Mouse (Mus musculus): ENCODE results near the gene Add2.

Gene Add2

DNA sequence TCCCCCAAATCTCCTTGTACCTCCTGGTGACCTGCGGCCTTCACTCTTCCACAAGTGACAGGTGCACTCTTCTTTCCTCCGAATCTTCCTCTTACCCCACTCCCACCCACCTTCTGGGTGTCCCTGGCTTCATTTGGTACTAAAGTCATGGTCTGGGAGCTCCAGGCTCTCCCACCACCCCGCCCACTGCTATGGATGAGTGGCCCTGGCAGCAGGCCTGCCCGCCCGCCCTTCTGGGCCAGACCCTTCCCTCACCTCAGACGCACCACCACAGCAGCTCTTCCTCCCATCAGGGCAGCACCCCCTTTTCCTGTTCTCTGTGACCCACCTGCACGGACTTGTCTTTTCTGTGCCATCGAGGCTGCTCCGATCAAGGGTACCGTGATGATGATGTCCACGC lies 19.0 kb downstream of the Add2 start:
- DNase-seq (ENCODE audit: extremely low read depth, low read depth, low spot score) = no peak

- DNase-seq (ENCODE audit: extremely low read depth, low read depth, low spot score) = no peak
These were observed 20.0 kb downstream of the Add2 start for GRCm38 (mm10) chr6:86048509-86048908.

DNA sequence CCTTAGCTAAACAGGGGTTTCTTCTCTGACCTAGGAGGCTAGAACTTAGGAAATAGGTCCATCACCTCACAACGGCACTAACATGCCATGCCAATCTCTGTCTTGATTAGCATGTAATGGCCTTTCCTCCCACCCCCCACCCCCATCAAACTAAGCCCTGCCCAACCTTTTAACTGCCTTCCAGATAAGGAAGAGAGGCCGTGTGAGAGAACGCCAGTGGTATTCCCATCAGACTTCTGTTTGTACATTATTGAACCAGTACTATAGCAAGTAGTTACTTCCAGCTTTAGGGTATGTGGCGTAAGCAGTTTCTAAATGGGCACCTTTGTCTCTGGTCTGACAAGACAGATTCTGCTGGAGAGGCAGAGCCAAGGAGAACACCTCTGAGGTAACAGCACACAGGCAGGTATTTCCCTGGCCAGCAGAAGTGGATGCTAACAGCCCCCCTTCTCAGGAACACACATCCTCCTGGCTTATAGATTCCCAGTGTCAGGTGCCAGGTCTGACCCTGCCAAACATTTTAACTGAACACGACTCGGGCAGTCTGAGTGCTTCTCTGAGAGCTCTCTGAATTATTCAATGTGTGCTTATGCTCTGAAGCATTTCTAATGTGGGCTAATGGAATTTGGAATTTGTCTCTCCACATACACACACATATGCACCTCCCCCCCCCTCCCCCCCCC lies 22.2 kb downstream of the Add2 start:
- peak; percentile 5 for DNase-seq (ENCODE audit: extremely low read depth, low read depth, low spot score)

- DNase-seq (ENCODE audit: extremely low read depth, low read depth, low spot score) = no peak
These were observed 23.6 kb downstream of the Add2 start for GRCm38 (mm10) chr6:86052032-86052459.

- DNase-seq (ENCODE audit: extremely low read depth, low read depth, low spot score) = no peak
These were observed 24.1 kb downstream of the Add2 start for GRCm38 (mm10) chr6:86052556-86052955.

DNA sequence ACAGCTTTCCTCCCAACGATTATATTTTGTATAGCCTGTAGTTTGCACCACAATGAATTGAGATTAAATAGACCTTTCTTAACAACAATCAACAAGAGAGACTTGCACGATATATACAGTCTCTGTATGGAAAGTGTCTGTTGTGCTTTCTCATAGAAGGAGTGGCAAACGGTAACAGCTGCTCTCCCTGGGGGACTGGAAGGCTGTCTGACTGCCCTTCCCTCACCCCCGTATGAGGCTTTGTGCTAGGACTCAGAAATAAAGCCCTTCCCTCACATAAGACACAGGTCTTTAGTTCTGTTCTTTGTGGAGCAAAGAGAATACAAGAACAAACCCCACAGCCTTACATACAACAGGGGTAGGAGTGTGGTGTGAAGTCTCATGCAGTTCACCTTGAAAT lies 24.6 kb downstream of the Add2 start:
- no peak for DNase-seq (ENCODE audit: extremely low read depth, low read depth, low spot score)

DNA sequence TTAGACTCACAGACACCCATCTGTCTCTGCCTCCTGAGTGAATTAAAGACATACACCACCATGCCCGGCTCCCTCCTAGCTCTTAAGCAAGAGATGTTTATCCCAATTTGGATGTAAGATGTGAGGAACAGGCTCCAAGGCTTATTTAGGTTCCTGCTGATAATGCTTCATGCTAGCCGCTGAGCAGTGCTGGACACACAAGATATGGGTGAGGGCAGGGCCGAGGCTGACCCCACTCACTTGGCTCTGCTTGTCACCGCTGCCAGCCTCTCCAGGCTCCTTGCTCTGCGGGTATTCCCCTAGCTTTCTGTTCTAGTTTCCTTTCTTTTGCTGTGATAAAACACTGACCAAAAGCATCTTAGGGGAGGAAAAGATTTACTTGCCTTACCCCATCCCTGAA lies 25.1 kb downstream of the Add2 start:
- DNase-seq (ENCODE audit: extremely low read depth, low read depth, low spot score) = no peak

GRCm38 (mm10) chr6:86058475-86058874 lies 30.0 kb downstream of the Add2 start:
- DNase-seq (ENCODE audit: extremely low read depth, low read depth, low spot score) = no peak

GRCm38 (mm10) chr6:86059151-86059853 lies 30.8 kb downstream of the Add2 start:
- DNase-seq (ENCODE audit: extremely low read depth, low read depth, low spot score) = no peak

GRCm38 (mm10) chr6:86060170-86060569 lies 31.7 kb downstream of the Add2 start:
- no peak for DNase-seq (ENCODE audit: extremely low read depth, low read depth, low spot score)

GRCm38 (mm10) chr6:86062226-86062625 lies 33.7 kb downstream of the Add2 start:
- no peak for DNase-seq (ENCODE audit: extremely low read depth, low read depth, low spot score)

DNA sequence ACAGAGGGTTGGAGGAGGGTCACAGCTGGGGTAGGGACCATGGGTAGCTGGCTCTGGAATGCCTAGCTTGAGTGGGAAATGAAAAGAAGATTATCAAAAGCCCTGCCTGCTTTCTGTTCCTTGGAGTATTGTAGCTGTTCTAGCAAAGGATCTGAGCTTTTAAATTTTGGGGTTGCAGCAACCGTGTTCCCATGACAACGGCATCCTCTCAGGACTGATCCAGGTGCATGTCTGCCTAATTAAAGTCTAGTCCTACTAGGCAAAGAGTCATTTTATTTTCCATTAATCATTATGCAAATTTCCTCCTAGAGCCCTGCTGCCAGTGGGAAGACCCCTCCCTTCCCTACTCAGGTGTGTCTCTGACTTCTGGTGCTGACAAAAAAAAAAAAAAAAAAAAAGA lies 34.2 kb downstream of the Add2 start:
- no peak for DNase-seq (ENCODE audit: extremely low read depth, low read depth, low spot score)

DNA sequence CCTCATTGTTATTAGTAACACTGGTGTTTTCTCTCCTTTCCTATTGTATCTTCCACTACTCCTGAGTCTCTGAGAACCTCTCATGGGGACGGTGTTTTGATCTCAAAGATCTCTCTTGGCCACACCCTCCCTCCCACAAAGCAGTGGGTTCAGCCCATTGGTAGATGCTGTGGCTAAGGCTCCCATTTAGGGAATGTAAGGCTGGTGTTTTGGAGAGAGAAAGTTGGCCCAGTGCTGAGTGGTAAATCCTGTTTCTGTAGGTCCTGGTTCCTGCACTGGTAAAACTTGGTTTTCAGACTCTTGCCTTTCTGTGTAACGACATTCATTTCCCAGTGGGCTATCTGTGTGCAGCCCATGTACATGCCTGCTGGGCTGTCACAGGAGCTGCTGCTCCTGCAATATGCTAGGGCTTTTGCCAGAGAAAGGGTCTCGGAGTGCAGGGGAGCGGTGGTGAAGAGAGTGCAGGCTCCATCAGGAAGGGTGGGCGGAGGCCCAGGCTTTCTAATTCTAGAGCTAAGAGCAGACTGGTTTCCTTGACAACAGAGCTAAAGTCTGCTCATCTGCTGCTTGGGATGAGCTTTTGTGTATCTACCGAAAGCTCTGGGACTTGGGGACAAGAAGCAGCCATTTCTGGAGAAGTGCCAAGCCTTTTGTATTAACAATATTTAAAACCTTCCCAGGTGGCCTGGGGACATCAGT lies 36.0 kb downstream of the Add2 start:
- no peak for DNase-seq (ENCODE audit: extremely low read depth, low read depth, low spot score)

DNA sequence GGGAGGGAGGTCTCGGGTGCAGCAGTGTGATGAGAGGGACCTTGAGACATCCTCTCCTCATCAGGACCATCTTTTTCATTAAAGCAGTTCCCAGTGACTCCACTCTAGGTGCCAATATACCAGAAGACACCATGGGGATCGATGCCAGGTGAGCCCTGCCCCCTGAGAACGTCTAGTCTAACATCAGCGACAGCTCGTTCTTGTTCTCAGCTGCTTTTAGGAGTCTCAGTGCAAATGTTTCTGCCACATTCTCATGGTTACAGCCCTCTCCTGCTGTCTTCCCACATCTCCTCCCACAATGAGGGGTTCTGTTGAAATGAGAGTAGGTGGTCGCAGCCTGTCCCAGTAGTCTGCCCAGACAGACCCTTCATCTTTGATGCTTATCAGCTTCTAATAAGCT lies 38.2 kb downstream of the Add2 start:
- DNase-seq (ENCODE audit: extremely low read depth, low read depth, low spot score) = no peak

GRCm38 (mm10) chr6:86067145-86067544 lies 38.7 kb downstream of the Add2 start:
- no peak for DNase-seq (ENCODE audit: extremely low read depth, low read depth, low spot score)

DNA sequence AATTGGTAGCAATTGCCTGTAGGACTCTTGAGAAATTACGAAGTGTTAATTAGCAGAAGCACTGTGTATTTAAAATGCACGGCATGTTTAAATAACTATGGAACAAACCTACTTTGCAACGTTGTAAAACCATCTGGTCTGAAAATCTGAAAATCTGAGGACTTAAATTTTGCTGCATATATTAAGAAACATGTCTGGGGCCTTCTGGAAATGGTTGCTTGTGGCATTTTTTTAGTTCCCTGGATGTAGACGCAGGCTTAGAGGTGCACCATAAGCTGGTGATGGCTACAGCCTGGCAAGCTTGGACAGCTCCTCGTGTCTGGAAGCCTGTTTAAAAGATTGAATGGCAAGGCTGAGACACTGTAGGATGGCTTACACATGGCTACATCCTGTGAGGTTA lies 40.5 kb downstream of the Add2 start:
- no peak for DNase-seq (ENCODE audit: extremely low read depth, low read depth, low spot score)

GRCm38 (mm10) chr6:86069856-86070255 lies 41.4 kb downstream of the Add2 start:
- no peak for DNase-seq (ENCODE audit: extremely low read depth, low read depth, low spot score)

- DNase-seq (ENCODE audit: extremely low read depth, low read depth, low spot score) = no peak
These were observed 41.8 kb downstream of the Add2 start for GRCm38 (mm10) chr6:86070277-86070676.

GRCm38 (mm10) chr6:86073882-86074281 lies 45.4 kb downstream of the Add2 start:
- DNase-seq (ENCODE audit: extremely low read depth, low read depth, low spot score) = no peak

GRCm38 (mm10) chr6:86074538-86075204 lies 46.2 kb downstream of the Add2 start:
- DNase-seq (ENCODE audit: extremely low read depth, low read depth, low spot score) = no peak

GRCm38 (mm10) chr6:86076525-86076924 lies 48.0 kb downstream of the Add2 start:
- DNase-seq (ENCODE audit: extremely low read depth, low read depth, low spot score) = no peak

GRCm38 (mm10) chr6:86077880-86078279 lies 49.4 kb downstream of the Add2 start:
- DNase-seq (ENCODE audit: extremely low read depth, low read depth, low spot score) = no peak

Data from fat pad, adult 2 months (tissue).